Mouse (Mus musculus) neural tube, embryonic 15.5 days (tissue): ENCODE results near the gene Brcc3. TPM values are rescaled to one million over a fixed set of nuclear protein-coding genes. Genes with fewer than 3 reads are reported as not detected.
A peak's percentile ranks its signal among the peaks of the same experiment; 100 is the strongest.
"Not testable (repeated sequence)": the region's sequence is repeated elsewhere in the genome, so short reads cannot be mapped to it uniquely, and the experiment has no call there.

Source experiments
- ATAC-seq: fragments of 200-750 bp; cut with Nextera tagmentation; 2 replicates; pipeline ENCODE4 v1.8.0; 2017; ENCODE audit warnings: mild to moderate bottlenecking, moderate TSS enrichment, moderate library complexity; ENCODE audit not compliant: low FRiP score
- H3K27ac ChIP-seq: fragments of 300-500 bp; sonication (generic); replicated peaks from 2 replicates; pipeline ENCODE4 v1.5.1; 2015; ENCODE audit warnings: mild to moderate bottlenecking, inconsistent platforms
- H3K27me3 ChIP-seq: fragments of 300-500 bp; sonication (generic); replicated peaks from 2 replicates; pipeline ENCODE4 v1.6.1; 2015; ENCODE audit warnings: inconsistent platforms
- H3K36me3 ChIP-seq: fragments of 300-500 bp; sonication (generic); 2 replicates; pipeline ENCODE4 v1.6.1; 2015; ENCODE audit warnings: inconsistent platforms
- H3K4me1 ChIP-seq: fragments of 300-500 bp; sonication (generic); 2 replicates; pipeline ENCODE4 v1.6.1; 2015; ENCODE audit warnings: inconsistent platforms
- H3K4me2 ChIP-seq: fragments of 300-500 bp; sonication (generic); 2 replicates; pipeline ENCODE4 v1.6.1; 2015; ENCODE audit warnings: inconsistent platforms, mild to moderate bottlenecking, moderate library complexity
- H3K4me3 ChIP-seq: fragments of 300-500 bp; sonication (generic); replicated peaks from 2 replicates; pipeline ENCODE4 v1.5.1; 2015; ENCODE audit warnings: mild to moderate bottlenecking, inconsistent platforms
- H3K9ac ChIP-seq: fragments of 300-500 bp; sonication (generic); replicated peaks from 2 replicates; pipeline ENCODE4 v1.6.1; 2015; ENCODE audit warnings: mild to moderate bottlenecking, inconsistent platforms
- H3K9me3 ChIP-seq: fragments of 300-500 bp; sonication (generic); replicated peaks from 2 replicates; pipeline ENCODE4 v1.6.1; 2016; ENCODE audit warnings: inconsistent platforms
- WGBS: fragments of 180-500 bp; shearing (Covaris S2); methylation state at CpG from one replicate; pipeline ENCODE4 v1.1.7; 2015; ENCODE audit warnings: mixed read lengths; 5-methylcytosine and 5-hydroxymethylcytosine counted together
- polyA plus RNA-seq: library from polyadenylated mRNA; unstranded; fragments of >200 nt; fragmentation: Nextera tagmentation; extraction: Ambion mirVana; gene quantifications from 2 replicates; pipeline ENCODE4 v1.2.1, GENCODE M21; 2015

The Brcc3 gene
- polyA plus RNA-seq, 1 experiment from 2014 or later, result 47.1 TPM

- H3K9ac ChIP-seq, result no peak overlapping the region
- ATAC-seq, result no peak
- no peak overlapping the region for H3K4me3 ChIP-seq
- H3K27me3 ChIP-seq, result no peaks in the 10 kb centered on the region
- no peaks in the 10 kb centered on the region for H3K9me3 ChIP-seq
- no peaks in the 10 kb centered on the region for H3K4me1 ChIP-seq
- H3K36me3 ChIP-seq, result peaks cover 14% of the 10 kb centered on the region; the same call in 1 of the 2 replicates
- 90% methylated on average over 1 of the region's 1 CpGs for WGBS
- H3K4me2 ChIP-seq, result no peak overlapping the region
- no peak overlapping the region for H3K27ac ChIP-seq
Measured at GRCm38 (mm10) chrX:75454597-75454996, 38.2 kb downstream of the Brcc3 start.

DNA sequence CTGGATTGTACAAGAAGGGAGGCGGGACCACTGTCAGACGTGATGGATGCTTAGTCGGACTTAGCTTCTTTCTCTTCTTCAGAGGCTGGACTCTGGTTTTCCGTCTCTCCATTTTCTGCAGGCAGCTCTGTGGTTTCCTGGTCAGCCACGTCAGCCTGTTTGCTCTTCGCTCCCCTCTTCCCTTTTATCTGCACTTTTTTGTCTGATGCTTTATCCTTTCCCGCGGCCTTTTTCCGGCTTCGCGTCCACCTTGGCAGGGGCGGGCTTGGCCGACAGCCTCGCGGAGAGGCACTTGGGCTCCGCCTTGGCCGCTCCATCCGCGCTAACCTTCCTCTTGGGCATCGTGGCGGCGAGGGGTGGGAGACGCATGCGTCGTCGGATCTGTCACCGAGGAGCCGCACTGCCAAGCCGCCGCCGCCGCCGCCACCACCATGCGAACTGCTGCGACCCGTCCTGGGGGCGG, 58.8 kb downstream of the Brcc3 start:
- H3K27me3 ChIP-seq, H3K9me3 ChIP-seq, H3K4me1 ChIP-seq, H3K36me3 ChIP-seq: not testable (repeated sequence)
- Histone ChIP-seq H3K4me2 (peak overlapping the region; percentile 52), H3K4me3 (peak overlapping the region; percentile 42), H3K27ac (peak overlapping the region; percentile 77), H3K9ac (peak overlapping the region; percentile 43; the same call in 1 of the 2 replicates)
- WGBS, result 19% methylated on average over 37 of the region's 37 CpGs
- ATAC-seq, result peak; percentile 97

GRCm38 (mm10) chrX:75489886-75490285, 73.5 kb downstream of the Brcc3 start:
- Histone ChIP-seq H3K4me2 (no peak overlapping the region), H3K4me1 (no peaks in the 10 kb centered on the region), H3K27ac (no peak overlapping the region), H3K9ac (no peak overlapping the region), H3K9me3 (no peaks in the 10 kb centered on the region), H3K36me3 (no peaks in the 10 kb centered on the region), H3K4me3 (no peak overlapping the region), H3K27me3 (no peaks in the 10 kb centered on the region)
- 82% methylated on average over 1 of the region's 1 CpGs for WGBS
- ATAC-seq, result no peak

Other genes with a start within 250 kb of the Brcc3 start
- 33.0 and 37.2 TPM in 2 replicates for gene Fundc2, start 34.2 kb upstream of the Brcc3 start, polyA plus RNA-seq
- gene F8, start 34.0 kb upstream of the Brcc3 start, polyA plus RNA-seq, result 2.0 TPM in 2 replicates
- 27.0 and 28.0 TPM in 2 replicates for gene Cmc4, start within 50 bp of the Brcc3 start, polyA plus RNA-seq
- gene Mtcp1, start within 50 bp of the Brcc3 start, polyA plus RNA-seq, result 5.7 and 5.8 TPM in 2 replicates
- gene Vbp1, start 97.7 kb downstream of the Brcc3 start, polyA plus RNA-seq, result 309 and 331 TPM in 2 replicates
- gene Rab39b, start 161.6 kb downstream of the Brcc3 start, polyA plus RNA-seq, result 23.5 and 27.4 TPM in 2 replicates